Mouse (Mus musculus) cortical plate, adult 2 months (tissue): ENCODE data around the gene Adam11.

Source experiments
- CTCF ChIP-seq: fragments of 200-500 bp; IDR thresholded peaks from 2 replicates; pipeline ENCODE4 v1.5.1; 2011; ENCODE audit warnings: mild to moderate bottlenecking, control low read depth, low read length; ENCODE audit not compliant: insufficient read depth; ENCODE audit errors: extremely low read depth
- POLR2A ChIP-seq: fragments of 200-500 bp; IDR thresholded peaks from 2 replicates; pipeline ENCODE4 v1.6.1; 2011; ENCODE audit warnings: mild to moderate bottlenecking, low read length, control low read depth; ENCODE audit not compliant: insufficient read depth; ENCODE audit errors: extremely low read depth

- TF ChIP-seq POLR2A (no peak), CTCF (no peak)
Measured at GRCm38 (mm10) chr11:102791682-102792445, 30.6 kb downstream of the Adam11 start.
